Mouse (Mus musculus): ENCODE data around the gene Eid1.
A peak's percentile ranks its signal among the peaks of the same experiment; 100 is the strongest.

Eid1 gene

GRCm38 (mm10) chr2:125644912-125645311 lies 28.0 kb upstream of the Eid1 start:
- H3K36me3 ChIP-seq (ENCODE audit: insufficient read depth, low read length) = no peaks in the 10 kb centered on the region
- no peaks in the 10 kb centered on the region for H3K4me1 ChIP-seq (replicated peaks; ENCODE audit: low read depth, low read length)
- 0 out of 2 replicates have a peak, but pooled peaks cover 3% of the 10 kb centered on the region for H3K9me3 ChIP-seq (ENCODE audit: low read length)
- no peak for TF ChIP-seq POU5F1 (IDR thresholded peaks at IDR 0.05; ENCODE audit: borderline replicate concordance, low read length)
- TF ChIP-seq CTCF (conservative IDR thresholded peaks at IDR 0.05; ENCODE audit: low read length) = no peak
- TF ChIP-seq NANOG (IDR thresholded peaks at IDR 0.05; ENCODE audit: borderline replicate concordance, low read length) = no peak
- no peak overlapping the region for H3K4me3 ChIP-seq (replicated peaks; ENCODE audit: low read length)
- H3K27me3 ChIP-seq (ENCODE audit: insufficient read depth, low read length) = no peaks in the 10 kb centered on the region

GRCm38 (mm10) chr2:125650038-125650437 lies 22.9 kb upstream of the Eid1 start:
- Histone ChIP-seq H3K4me1 (replicated peaks; ENCODE audit: low read depth, low read length) (no peaks in the 10 kb centered on the region), H3K27me3 (ENCODE audit: insufficient read depth, low read length) (0 out of 2 replicates have a peak, but pooled peaks cover 3% of the 10 kb centered on the region), H3K36me3 (ENCODE audit: insufficient read depth, low read length) (no peaks in the 10 kb centered on the region), H3K9me3 (ENCODE audit: low read length) (no peaks in the 10 kb centered on the region), H3K4me3 (replicated peaks; ENCODE audit: low read length) (no peak overlapping the region)
- TF ChIP-seq POU5F1 (IDR thresholded peaks at IDR 0.05; ENCODE audit: borderline replicate concordance, low read length) (no peak), NANOG (IDR thresholded peaks at IDR 0.05; ENCODE audit: borderline replicate concordance, low read length) (no peak), CTCF (conservative IDR thresholded peaks at IDR 0.05; ENCODE audit: low read length) (no peak)

- H3K27me3 ChIP-seq (ENCODE audit: insufficient read depth, low read length) = 0 out of 2 replicates have a peak, but pooled peaks cover 4% of the 10 kb centered on the region
Observed at GRCm38 (mm10) chr2:125650742-125651352, 22.0 kb upstream of the Eid1 start.

GRCm38 (mm10) chr2:125651563-125651962 lies 21.3 kb upstream of the Eid1 start:
- no peak overlapping the region for H3K4me3 ChIP-seq (replicated peaks; ENCODE audit: low read length)
- H3K4me1 ChIP-seq (replicated peaks; ENCODE audit: low read depth, low read length) = no peaks in the 10 kb centered on the region
- H3K9me3 ChIP-seq (ENCODE audit: low read length) = no peaks in the 10 kb centered on the region
- no peaks in the 10 kb centered on the region for H3K36me3 ChIP-seq (ENCODE audit: insufficient read depth, low read length)
- H3K27me3 ChIP-seq (ENCODE audit: insufficient read depth, low read length) = 0 out of 2 replicates have a peak, but pooled peaks cover 4% of the 10 kb centered on the region
- TF ChIP-seq CTCF (conservative IDR thresholded peaks at IDR 0.05; ENCODE audit: low read length) (no peak), POU5F1 (IDR thresholded peaks at IDR 0.05; ENCODE audit: borderline replicate concordance, low read length) (no peak), NANOG (IDR thresholded peaks at IDR 0.05; ENCODE audit: borderline replicate concordance, low read length) (no peak)

More at GRCm38 (mm10) chr2:125650742-125651352, 22.0 kb upstream of the Eid1 start:
- no peaks in the 10 kb centered on the region for H3K36me3 ChIP-seq (ENCODE audit: insufficient read depth, low read length)
- TF ChIP-seq POU5F1 (IDR thresholded peaks at IDR 0.05; ENCODE audit: borderline replicate concordance, low read length) (no peak), NANOG (IDR thresholded peaks at IDR 0.05; ENCODE audit: borderline replicate concordance, low read length) (no peak)
- H3K4me1 ChIP-seq (replicated peaks; ENCODE audit: low read depth, low read length) = no peaks in the 10 kb centered on the region
- H3K9me3 ChIP-seq (ENCODE audit: low read length) = no peaks in the 10 kb centered on the region
- no peak overlapping the region for H3K4me3 ChIP-seq (replicated peaks; ENCODE audit: low read length)

GRCm38 (mm10) chr2:125653286-125653685 lies 19.6 kb upstream of the Eid1 start:
- H3K36me3 ChIP-seq (ENCODE audit: insufficient read depth, low read length) = no peaks in the 10 kb centered on the region
- 0 out of 2 replicates have a peak, but pooled peaks cover 4% of the 10 kb centered on the region for H3K27me3 ChIP-seq (ENCODE audit: insufficient read depth, low read length)
- TF ChIP-seq NANOG (IDR thresholded peaks at IDR 0.05; ENCODE audit: borderline replicate concordance, low read length) = no peak
- TF ChIP-seq POU5F1 (IDR thresholded peaks at IDR 0.05; ENCODE audit: borderline replicate concordance, low read length) = no peak
- TF ChIP-seq CTCF (conservative IDR thresholded peaks at IDR 0.05; ENCODE audit: low read length) = no peak
- no peaks in the 10 kb centered on the region for H3K4me1 ChIP-seq (replicated peaks; ENCODE audit: low read depth, low read length)
- 0 out of 2 replicates have a peak, but pooled peaks cover under 1% of the 10 kb centered on the region for H3K9me3 ChIP-seq (ENCODE audit: low read length)
- H3K4me3 ChIP-seq (replicated peaks; ENCODE audit: low read length) = no peak overlapping the region

GRCm38 (mm10) chr2:125655391-125655790 lies 17.5 kb upstream of the Eid1 start:
- no peaks in the 10 kb centered on the region for H3K36me3 ChIP-seq (ENCODE audit: insufficient read depth, low read length)
- H3K4me1 ChIP-seq (replicated peaks; ENCODE audit: low read depth, low read length) = no peaks in the 10 kb centered on the region
- TF ChIP-seq POU5F1 (IDR thresholded peaks at IDR 0.05; ENCODE audit: borderline replicate concordance, low read length) = no peak
- no peak for TF ChIP-seq NANOG (IDR thresholded peaks at IDR 0.05; ENCODE audit: borderline replicate concordance, low read length)
- no peak for TF ChIP-seq CTCF (conservative IDR thresholded peaks at IDR 0.05; ENCODE audit: low read length)
- H3K4me3 ChIP-seq (replicated peaks; ENCODE audit: low read length) = no peak overlapping the region
- H3K9me3 ChIP-seq (ENCODE audit: low read length) = 0 out of 2 replicates have a peak, but pooled peaks cover 4% of the 10 kb centered on the region
- peaks cover 5% of the 10 kb centered on the region; the same call in 1 of the 2 replicates for H3K27me3 ChIP-seq (ENCODE audit: insufficient read depth, low read length)

- peaks cover 11% of the 10 kb centered on the region for H3K4me1 ChIP-seq (replicated peaks; ENCODE audit: low read depth, low read length)
- no peaks in the 10 kb centered on the region for H3K36me3 ChIP-seq (ENCODE audit: insufficient read depth, low read length)
- H3K27me3 ChIP-seq (ENCODE audit: insufficient read depth, low read length) = peaks cover 14% of the 10 kb centered on the region
- H3K4me3 ChIP-seq (replicated peaks; ENCODE audit: low read length) = no peak overlapping the region
- TF ChIP-seq CTCF (conservative IDR thresholded peaks at IDR 0.05; ENCODE audit: low read length) (peak; percentile 49), POU5F1 (IDR thresholded peaks at IDR 0.05; ENCODE audit: borderline replicate concordance, low read length) (no peak)
- 0 out of 2 replicates have a peak, but pooled peaks cover 4% of the 10 kb centered on the region for H3K9me3 ChIP-seq (ENCODE audit: low read length)
Observed at GRCm38 (mm10) chr2:125659823-125660536, 12.9 kb upstream of the Eid1 start.

GRCm38 (mm10) chr2:125660537-125661130 lies 12.3 kb upstream of the Eid1 start:
- Histone ChIP-seq H3K36me3 (ENCODE audit: insufficient read depth, low read length) (no peaks in the 10 kb centered on the region), H3K4me1 (replicated peaks; ENCODE audit: low read depth, low read length) (peaks cover 11% of the 10 kb centered on the region), H3K27me3 (ENCODE audit: insufficient read depth, low read length) (peaks cover 13% of the 10 kb centered on the region), H3K9me3 (ENCODE audit: low read length) (0 out of 2 replicates have a peak, but pooled peaks cover 4% of the 10 kb centered on the region), H3K4me3 (replicated peaks; ENCODE audit: low read length) (no peak overlapping the region)
- TF ChIP-seq POU5F1 (IDR thresholded peaks at IDR 0.05; ENCODE audit: borderline replicate concordance, low read length) = no peak
- TF ChIP-seq CTCF (conservative IDR thresholded peaks at IDR 0.05; ENCODE audit: low read length) = no peak
- no peak for TF ChIP-seq NANOG (IDR thresholded peaks at IDR 0.05; ENCODE audit: borderline replicate concordance, low read length)
